Mouse (Mus musculus): ENCODE data around the gene Tollip.

Gene Tollip

DNA sequence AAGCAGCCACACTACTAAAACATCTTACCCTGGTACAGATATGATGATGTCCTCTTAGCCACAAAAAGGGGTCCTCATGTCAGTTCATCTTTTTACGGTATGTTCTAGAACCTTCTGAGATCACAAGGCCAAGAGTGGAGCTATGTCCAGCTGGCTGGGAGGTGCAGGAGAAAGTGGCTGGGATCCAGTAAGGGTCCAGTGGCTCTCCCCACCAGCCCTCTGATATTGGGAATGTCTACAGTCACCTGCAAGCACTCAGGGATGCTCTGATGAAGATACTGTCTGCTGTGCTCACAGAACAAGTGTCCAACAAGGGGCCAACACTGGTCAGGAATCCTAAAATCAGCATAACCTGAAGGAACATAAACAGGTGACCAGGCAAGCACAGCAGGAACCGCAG lies at the start of gene Tollip:
TSS of gene Tollip (minus strand) at position 101 of the 400 bp plus-strand sequence.
- no peak for DNase-seq (ENCODE audit: low spot score in 2 of 2)

GRCm38 (mm10) chr7:141966281-141966680 lies 48.0 kb upstream of the Tollip start:
- DNase-seq (ENCODE audit: low spot score in 2 of 2), result no peak

DNA sequence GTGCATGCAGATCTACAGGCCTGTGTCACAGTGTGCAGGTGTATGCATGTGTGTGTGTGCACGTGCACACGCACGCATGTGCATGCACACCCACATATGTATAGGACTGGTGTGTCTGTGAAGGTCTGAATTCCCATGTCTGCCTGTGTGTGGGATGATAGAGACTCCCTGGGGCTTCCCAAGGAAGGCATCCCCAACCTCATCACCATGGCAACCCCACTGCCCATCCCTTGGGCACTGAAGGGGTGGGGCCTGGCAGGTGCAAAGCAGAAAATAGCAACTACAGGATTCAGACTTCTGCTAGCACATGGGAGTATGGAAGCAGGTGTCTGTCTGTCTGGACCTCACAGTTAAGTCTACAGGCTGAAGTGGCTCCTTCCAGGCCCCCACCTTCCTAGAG lies 44.2 kb upstream of the Tollip start:
- DNase-seq (ENCODE audit: low spot score in 2 of 2), result no peak

- DNase-seq (ENCODE audit: low spot score in 2 of 2), result no peak
Measured at GRCm38 (mm10) chr7:141961491-141961890, 43.2 kb upstream of the Tollip start.

GRCm38 (mm10) chr7:141960926-141961325 lies 42.6 kb upstream of the Tollip start:
- DNase-seq (ENCODE audit: low spot score in 2 of 2), result no peak

- no peak for DNase-seq (ENCODE audit: low spot score in 2 of 2)
Measured at GRCm38 (mm10) chr7:141959133-141959532, 40.8 kb upstream of the Tollip start.

DNA sequence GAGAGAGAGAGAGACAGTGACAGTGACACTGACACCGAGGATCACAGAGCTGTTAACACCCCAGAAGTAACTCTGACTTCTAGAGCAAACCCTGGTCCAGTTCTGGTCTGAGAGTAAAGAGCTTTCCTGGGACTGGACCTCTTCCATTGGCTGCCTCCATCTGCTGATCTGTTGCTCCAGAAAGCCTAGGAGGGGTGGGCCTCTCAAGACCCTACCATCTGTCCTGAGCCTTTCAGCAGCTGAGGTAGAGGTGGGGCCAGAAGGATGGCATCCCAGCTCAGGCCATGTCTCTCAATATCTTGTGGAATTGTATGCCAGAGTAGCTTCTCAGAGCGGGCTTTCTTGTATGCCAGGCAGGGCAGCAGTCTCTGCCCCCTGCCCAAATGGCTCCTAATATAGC lies 39.9 kb upstream of the Tollip start:
- no peak for DNase-seq (ENCODE audit: low spot score in 2 of 2)

DNA sequence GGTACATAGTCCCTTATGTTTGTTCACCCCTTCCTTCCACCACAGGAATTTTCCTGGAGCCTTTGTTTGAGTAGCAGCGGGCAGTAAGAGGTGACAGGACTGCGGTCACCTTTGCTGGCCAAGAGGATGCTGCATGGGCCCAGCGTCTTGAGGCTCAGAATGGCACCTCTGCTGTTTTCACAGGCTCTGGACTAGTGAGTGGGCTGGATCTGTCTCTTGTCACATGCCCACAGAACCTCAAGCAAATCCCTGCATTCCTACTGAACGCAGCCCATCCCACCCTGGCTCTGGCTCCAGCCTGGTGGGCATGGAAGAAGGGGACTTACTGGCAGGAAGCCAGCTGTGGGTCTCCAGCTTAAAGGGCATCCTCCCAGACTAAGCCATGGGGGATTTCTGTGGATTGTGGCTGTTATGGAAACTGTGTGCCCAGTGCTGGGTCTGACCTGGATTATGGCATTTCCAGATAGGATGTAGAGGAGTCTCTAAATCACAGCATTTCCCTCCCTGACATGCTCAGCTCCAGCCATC lies 39.3 kb upstream of the Tollip start:
- no peak for DNase-seq (ENCODE audit: low spot score in 2 of 2)

GRCm38 (mm10) chr7:141956174-141956566 lies 37.9 kb upstream of the Tollip start:
- no peak for DNase-seq (ENCODE audit: low spot score in 2 of 2)

DNA sequence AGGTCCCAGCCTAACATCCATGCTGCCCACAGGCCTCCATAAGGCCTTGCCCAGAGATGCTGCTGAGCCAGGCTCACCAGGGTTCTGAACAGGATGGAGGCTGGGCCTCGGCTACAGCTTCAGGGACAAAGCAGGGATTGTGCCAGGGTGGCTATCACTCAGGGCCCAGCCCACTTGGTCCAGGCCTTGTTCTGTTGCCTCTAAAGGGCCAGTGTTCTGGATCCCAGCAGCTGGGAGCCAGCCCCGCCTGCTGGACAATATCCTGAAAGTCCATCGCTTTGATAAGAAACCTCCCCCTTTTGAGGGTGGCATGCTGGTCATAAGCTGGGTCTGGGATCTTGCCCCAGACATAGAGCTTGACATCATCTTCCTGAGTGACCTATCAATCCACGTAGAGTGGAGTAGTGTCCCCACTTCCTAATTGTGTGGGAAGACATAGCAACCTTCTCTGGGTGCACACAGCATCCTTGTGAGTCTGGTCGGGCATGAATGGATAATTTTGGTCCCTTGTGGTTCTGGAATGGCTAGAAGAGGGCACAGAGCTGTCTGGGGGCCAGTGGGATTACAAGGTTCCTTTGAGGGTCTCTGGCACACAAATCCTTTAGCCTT lies 37.4 kb upstream of the Tollip start:
- no peak for DNase-seq (ENCODE audit: low spot score in 2 of 2)

- DNase-seq (ENCODE audit: low spot score in 2 of 2), result no peak
Measured at GRCm38 (mm10) chr7:141953616-141954015, 35.3 kb upstream of the Tollip start.

- no peak for DNase-seq (ENCODE audit: low spot score in 2 of 2)
Measured at GRCm38 (mm10) chr7:141952920-141953319, 34.6 kb upstream of the Tollip start.

GRCm38 (mm10) chr7:141951821-141952220 lies 33.5 kb upstream of the Tollip start:
- DNase-seq (ENCODE audit: low spot score in 2 of 2), result no peak

GRCm38 (mm10) chr7:141950104-141951013 lies 32.1 kb upstream of the Tollip start:
- DNase-seq (ENCODE audit: low spot score in 2 of 2), result no peak

DNA sequence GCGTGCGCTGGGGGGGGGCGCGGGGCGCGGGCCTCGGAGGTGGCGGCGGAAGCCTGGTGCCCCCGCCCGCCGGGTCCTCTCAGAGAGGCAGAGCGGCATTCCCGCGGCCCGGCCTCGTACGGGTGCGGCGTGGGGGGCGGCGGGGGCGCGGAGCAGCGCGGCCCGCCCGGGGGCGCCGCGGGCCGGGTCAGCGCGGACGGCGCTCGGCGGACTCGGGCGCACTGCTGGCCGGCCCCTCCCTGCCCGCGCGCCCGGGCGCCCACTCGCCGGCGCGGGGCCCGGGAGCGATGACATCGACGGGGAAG lies 31.4 kb upstream of the Tollip start:
- DNase-seq (ENCODE audit: low spot score in 2 of 2), result no peak

DNA sequence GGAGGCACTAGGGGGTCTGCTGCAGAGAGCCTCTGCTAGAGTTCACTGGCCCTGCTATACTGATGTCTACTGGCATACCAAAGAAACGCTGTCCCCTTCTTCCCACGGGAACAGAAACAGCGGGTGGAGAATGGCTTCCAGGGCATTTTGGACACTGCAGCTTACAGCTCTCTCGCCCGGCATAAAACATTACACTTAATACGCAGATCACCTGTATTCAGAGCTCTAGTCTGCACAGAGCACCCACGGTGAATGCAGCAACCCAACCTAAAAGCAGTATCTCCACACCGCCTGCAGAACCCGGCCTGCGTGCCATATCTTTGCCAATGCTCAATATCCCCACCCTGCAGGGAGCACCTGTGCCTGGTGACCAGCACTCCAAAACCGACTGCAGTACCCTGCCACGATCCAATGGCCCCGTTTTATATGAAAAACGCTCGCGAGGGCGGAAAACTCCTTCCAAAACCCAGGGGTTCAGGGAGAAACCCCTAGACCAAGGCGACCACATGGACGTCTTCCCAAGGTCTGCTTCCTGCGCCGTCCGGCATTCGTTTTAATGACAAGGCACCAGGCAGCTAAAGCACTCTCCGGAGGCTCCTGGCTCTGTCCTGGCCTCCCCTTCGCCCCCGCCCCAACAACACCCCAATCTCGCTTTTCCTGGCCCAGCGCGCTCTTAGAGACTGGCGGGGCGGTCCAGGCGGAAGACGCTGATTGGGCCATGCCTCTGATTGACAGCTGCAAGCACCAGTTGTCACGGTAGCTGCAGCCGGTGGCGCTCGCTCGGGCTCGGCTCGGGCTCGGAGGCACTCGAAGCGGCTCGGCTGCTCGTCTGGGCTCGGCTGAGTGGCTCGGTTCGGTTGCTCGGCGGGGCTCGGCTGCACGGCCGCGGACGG lies 30.8 kb upstream of the Tollip start, which contains the start of gene Brsk2:
TSS of gene Brsk2 (plus strand) at position 846 of the 893 bp plus-strand sequence.
- DNase-seq (ENCODE audit: low spot score in 2 of 2), result peak; percentile 58 to 74

DNA sequence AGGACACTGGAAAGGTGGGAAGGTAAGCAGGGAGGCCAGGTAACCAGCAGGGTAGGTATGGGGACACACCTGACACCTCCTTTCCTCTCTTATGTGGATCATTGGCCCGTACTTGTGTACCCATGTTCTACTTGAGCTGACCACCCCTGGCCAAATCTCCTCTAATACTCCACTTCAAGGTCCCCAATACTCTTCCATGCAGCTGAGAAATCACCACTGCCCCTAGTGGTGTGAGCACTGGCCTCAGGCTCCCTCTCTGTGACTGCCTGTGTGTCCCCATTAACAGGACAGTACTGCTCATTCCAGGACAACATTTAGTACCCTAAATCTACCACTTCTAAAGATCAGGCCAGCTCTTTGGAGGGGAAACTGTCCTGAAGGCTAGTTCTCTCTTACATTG lies 29.7 kb upstream of the Tollip start:
- no peak for DNase-seq (ENCODE audit: low spot score in 2 of 2)

- no peak for DNase-seq (ENCODE audit: low spot score in 2 of 2)
Measured at GRCm38 (mm10) chr7:141947512-141947911, 29.2 kb upstream of the Tollip start.

- no peak for DNase-seq (ENCODE audit: low spot score in 2 of 2)
Measured at GRCm38 (mm10) chr7:141945927-141946326, 27.6 kb upstream of the Tollip start.

GRCm38 (mm10) chr7:141943444-141943843 lies 25.1 kb upstream of the Tollip start:
- DNase-seq (ENCODE audit: low spot score in 2 of 2), result no peak

DNA sequence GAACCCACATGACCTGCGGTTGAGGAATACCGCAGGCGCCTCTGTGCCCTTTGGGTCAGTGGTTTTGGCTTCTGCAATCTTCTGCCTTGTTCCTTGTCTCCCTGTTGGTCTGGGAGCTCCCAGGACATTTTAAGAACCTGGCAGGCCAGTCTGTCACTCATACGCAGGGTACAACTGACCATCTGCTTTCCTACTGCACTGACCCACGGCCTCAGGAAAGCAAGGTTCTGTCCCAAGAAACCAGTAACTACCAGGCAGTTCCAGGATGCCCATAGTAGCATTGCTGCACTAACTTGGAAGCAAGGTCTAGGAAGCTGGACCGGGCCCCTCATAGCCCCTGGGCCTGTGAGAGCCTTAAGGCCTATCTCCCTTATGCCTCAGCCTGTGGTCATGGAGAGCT lies 16.6 kb upstream of the Tollip start:
- no peak for DNase-seq (ENCODE audit: low spot score in 2 of 2)

All from spleen, postnatal 14 days (tissue).